Mouse (Mus musculus) layer of hippocampus, adult 9-11 months (tissue): ENCODE data around the gene Cldnd2.

Experiments used
- DNase-seq: peaks from one replicate; pipeline ENCODE4 v3.0.0; 2022

Cldnd2 gene

GRCm38 (mm10) chr7:43448246-43448645, 7.7 kb downstream of the Cldnd2 start:
- DNase-seq, result no peak

GRCm38 (mm10) chr7:43449811-43450210, 9.2 kb downstream of the Cldnd2 start:
- DNase-seq, result no peak

- DNase-seq, result no peak
Observed at GRCm38 (mm10) chr7:43451726-43452125, 11.1 kb downstream of the Cldnd2 start.

- no peak for DNase-seq
Observed at GRCm38 (mm10) chr7:43452609-43453008, 12.0 kb downstream of the Cldnd2 start.

- DNase-seq, result no peak
Observed at GRCm38 (mm10) chr7:43453599-43454355, 13.2 kb downstream of the Cldnd2 start.

GRCm38 (mm10) chr7:43454371-43454770, 13.8 kb downstream of the Cldnd2 start:
- DNase-seq, result no peak

- DNase-seq, result no peak
Observed at GRCm38 (mm10) chr7:43462851-43463250, 22.3 kb downstream of the Cldnd2 start, which contains the start of gene Vsig10l. Gene Vsig10l (plus strand): TSS chr7:43463151.

- DNase-seq, result no peak
Observed at GRCm38 (mm10) chr7:43463976-43464375, 23.4 kb downstream of the Cldnd2 start.

- no peak for DNase-seq
Observed at GRCm38 (mm10) chr7:43464864-43465343, 24.3 kb downstream of the Cldnd2 start.

- peak; percentile 90 for DNase-seq
Observed at GRCm38 (mm10) chr7:43465344-43466098, 24.9 kb downstream of the Cldnd2 start.

- peak; percentile 61 for DNase-seq
Observed at GRCm38 (mm10) chr7:43466099-43466694, 25.6 kb downstream of the Cldnd2 start.

GRCm38 (mm10) chr7:43470373-43470772, 29.8 kb downstream of the Cldnd2 start:
- DNase-seq, result no peak

- no peak for DNase-seq
Observed at GRCm38 (mm10) chr7:43475706-43476105, 35.1 kb downstream of the Cldnd2 start.

GRCm38 (mm10) chr7:43476376-43476775, 35.8 kb downstream of the Cldnd2 start:
- no peak for DNase-seq

- DNase-seq, result peak; percentile 71
Observed at GRCm38 (mm10) chr7:43481191-43481590, 40.6 kb downstream of the Cldnd2 start.

GRCm38 (mm10) chr7:43482090-43482716, 41.6 kb downstream of the Cldnd2 start:
- no peak for DNase-seq

- no peak for DNase-seq
Observed at GRCm38 (mm10) chr7:43483236-43483635, 42.7 kb downstream of the Cldnd2 start.

- DNase-seq, result no peak
Observed at GRCm38 (mm10) chr7:43488646-43489045, 48.1 kb downstream of the Cldnd2 start.

GRCm38 (mm10) chr7:43489631-43490125, 49.1 kb downstream of the Cldnd2 start, which contains the start of gene Iglon5:
Gene Iglon5 (minus strand): TSS chr7:43490075.
- DNase-seq, result no peak

- DNase-seq, result peak; percentile 72
Observed at GRCm38 (mm10) chr7:43490182-43490584, 49.6 kb downstream of the Cldnd2 start.

- DNase-seq, result no peak
Observed at GRCm38 (mm10) chr7:43490861-43491260, 50.3 kb downstream of the Cldnd2 start.
